Mouse (Mus musculus) Patski (cell line): ENCODE data around the gene Mrps33. TPM values are rescaled to one million over a fixed set of nuclear protein-coding genes. Genes with fewer than 3 reads are reported as not detected.

Experiments used
- ATAC-seq: fragments of 100-300 bp; one replicate; pipeline ENCODE4 v1.8.0; 2021
- CTCF ChIA-PET: fragments of 350-600 bp; sonication (Branson Sonifier 250); formaldehyde crosslinking; loops from one replicate; lab custom pipeline; 2022; ENCODE audit warnings: inconsistent platforms; lab: Charles Lee
- POLR2A ChIA-PET: fragments of 350-600 bp; sonication (Branson Sonifier 250); formaldehyde crosslinking; loops from one replicate; lab custom pipeline; 2022; ENCODE audit warnings: antibody characterized with exemption, inconsistent platforms; lab: Charles Lee
- DNase-seq: peaks from one replicate; pipeline ENCODE4 v3.0.0-alpha.2; 2011; ENCODE audit warnings: low read depth, low spot score
- H3K27me3 ChIP-seq: fragments of 371-371 bp; one replicate; pipeline ENCODE4 v1.5.1; 2021
- CTCF ChIP-seq: fragments of 100-300 bp; IDR thresholded peaks from one replicate; pipeline ENCODE4 v1.5.1; 2021
- in situ Hi-C: fragments of 300-500 bp; cut with MboI; formaldehyde crosslinking; loops from 3 replicates; pipeline ENCODE4 v1.11.1; 2018; ENCODE audit warnings: low pct_unique_long_range_greater_than_20kb, mixed read lengths
- polyA plus RNA-seq: library from polyadenylated mRNA; unstranded; gene quantifications from one replicate; pipeline ENCODE4 v1.2.3, GENCODE M21; 2021

Gene Mrps33
- polyA plus RNA-seq, 1 experiment from 2014 or later: 69.3 TPM

DNA sequence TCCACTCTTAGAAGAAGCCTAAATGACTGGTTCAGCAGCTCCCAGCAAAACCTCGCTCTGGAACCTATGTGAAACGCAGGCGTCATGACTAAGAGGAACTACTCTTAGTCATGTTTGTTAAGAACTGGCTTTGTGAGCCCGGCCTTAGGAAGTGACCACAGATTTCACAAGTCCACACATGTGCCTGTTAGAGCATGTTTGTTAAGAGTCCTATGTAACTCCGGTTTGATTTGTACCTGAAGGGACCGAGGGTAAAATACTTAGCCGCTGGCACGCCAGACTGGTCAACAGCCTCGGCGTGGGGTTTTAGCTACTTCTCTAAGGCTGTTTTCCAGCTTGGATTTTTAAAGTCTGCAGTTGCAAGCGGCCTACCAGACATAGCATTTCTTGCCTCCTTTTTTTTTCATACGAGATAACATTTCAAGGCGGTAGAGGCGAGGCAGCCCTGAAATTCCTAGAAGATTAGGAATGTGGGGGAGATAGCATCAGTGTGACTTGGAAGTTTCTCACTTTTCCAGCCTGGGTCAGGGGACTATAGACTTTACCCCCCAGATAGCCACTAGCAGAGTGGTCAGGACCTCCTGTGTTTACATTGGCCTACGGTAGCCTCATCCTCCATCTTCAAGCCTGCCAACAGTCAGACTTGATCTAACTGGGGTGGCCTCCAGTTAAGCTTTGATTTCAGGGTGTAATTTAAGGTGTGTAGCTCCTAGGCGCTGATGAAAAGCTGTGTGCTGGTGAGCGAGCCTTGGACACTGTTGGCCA lies 28.8 kb downstream of the Mrps33 start:
- ChIA-PET CTCF (interaction anchor here (1.0 to 1.6 kb wide), 9 partner anchors 10 to 176 kb away, joined by 3 to 5 read pairs (median 3); partner anchors contain the start of gene Braf), POLR2A (interaction anchor here (0.6 to 1.5 kb wide), 4 partner anchors 10 to 537 kb away, joined by 3 to 10 read pairs (median 3); no protein-coding TSS in a partner anchor)
- peaks cover 3% of the 10 kb centered on the region for H3K27me3 ChIP-seq
- TF ChIP-seq CTCF: no peak
- in situ Hi-C loops: loop anchor here (10.0 to 25.0 kb wide), 2 partner anchors 170 to 307 kb away; no protein-coding TSS in a partner anchor
- no peak for DNase-seq
- ATAC-seq: no peak

DNA sequence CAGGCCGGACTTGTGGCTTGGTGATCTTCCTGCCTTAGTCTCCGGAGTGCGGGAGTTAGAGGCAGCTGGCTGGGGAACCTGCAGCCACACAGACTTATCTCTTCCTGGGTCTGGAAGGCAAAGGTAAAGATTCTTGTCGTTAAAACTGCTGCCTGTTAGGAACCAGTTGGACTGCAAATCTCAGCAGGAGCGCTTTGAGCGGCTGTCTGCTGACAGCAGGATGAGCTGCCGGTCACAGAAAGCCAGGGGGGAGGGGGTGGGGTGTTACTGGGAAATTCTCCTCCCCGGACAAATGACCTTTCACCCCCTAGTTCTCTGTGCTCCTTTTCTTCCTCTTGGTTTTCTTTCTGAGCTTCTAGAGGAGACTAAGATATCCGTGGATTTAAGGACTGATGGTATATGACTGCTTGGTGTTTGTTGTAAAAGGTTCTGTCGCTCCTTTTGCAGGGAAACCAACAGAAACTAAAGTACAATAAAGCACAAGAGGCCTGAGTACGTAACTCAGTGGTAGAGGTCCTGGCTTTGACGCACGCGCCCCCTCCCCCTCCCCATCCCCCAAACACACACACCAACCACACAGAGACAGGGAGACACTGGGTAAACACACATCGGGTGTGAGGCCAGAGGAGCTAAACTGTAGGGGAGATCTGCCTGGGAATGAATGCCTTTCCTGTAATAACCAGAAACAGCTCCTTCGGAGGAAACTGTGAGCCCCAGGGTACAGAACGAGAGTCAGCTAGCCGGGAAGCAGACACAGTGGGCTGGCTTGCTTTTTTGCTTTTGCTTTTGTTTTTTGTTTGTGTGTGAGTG lies 29.7 kb downstream of the Mrps33 start:
- ATAC-seq (no peak), DNase-seq (no peak)
- no peak for TF ChIP-seq CTCF
- in situ Hi-C loops: loop anchor here (10.0 to 25.0 kb wide), 2 partner anchors 169 to 306 kb away; no protein-coding TSS in a partner anchor
- POLR2A ChIA-PET: interaction anchor here (1.5 kb wide), 1 partner anchor 189 kb away, joined by 3 read pairs; no protein-coding TSS in a partner anchor
- CTCF ChIA-PET: interaction anchor here (0.8 to 1.6 kb wide), 5 partner anchors 9 to 182 kb away, joined by 3 to 4 read pairs (median 3); no protein-coding TSS in a partner anchor
- no peaks in the 10 kb centered on the region for H3K27me3 ChIP-seq

GRCm38 (mm10) chr6:39778506-39778905 lies 32.3 kb downstream of the Mrps33 start:
- ChIA-PET POLR2A (no interaction called here), CTCF (interaction anchor here (1.1 kb wide), 1 partner anchor 9 kb away, joined by 3 read pairs; no protein-coding TSS in a partner anchor)
- H3K27me3 ChIP-seq: no peaks in the 10 kb centered on the region
- no peak for TF ChIP-seq CTCF
- no peak for ATAC-seq
- no peak for DNase-seq
- in situ Hi-C loops: loop anchor here (25.0 kb wide), 1 partner anchor 166 kb away; no protein-coding TSS in a partner anchor

- DNase-seq (no peak), ATAC-seq (no peak)
- ChIA-PET POLR2A (interaction anchor here (0.6 kb wide), 1 partner anchor 98 kb away, joined by 3 read pairs; no protein-coding TSS in a partner anchor), CTCF (no interaction called here)
- in situ Hi-C loops: loop anchor here (25.0 kb wide), 1 partner anchor 164 kb away; no protein-coding TSS in a partner anchor
- no peak for TF ChIP-seq CTCF
- no peaks in the 10 kb centered on the region for H3K27me3 ChIP-seq
Measured at GRCm38 (mm10) chr6:39776275-39776674, 34.5 kb downstream of the Mrps33 start.

DNA sequence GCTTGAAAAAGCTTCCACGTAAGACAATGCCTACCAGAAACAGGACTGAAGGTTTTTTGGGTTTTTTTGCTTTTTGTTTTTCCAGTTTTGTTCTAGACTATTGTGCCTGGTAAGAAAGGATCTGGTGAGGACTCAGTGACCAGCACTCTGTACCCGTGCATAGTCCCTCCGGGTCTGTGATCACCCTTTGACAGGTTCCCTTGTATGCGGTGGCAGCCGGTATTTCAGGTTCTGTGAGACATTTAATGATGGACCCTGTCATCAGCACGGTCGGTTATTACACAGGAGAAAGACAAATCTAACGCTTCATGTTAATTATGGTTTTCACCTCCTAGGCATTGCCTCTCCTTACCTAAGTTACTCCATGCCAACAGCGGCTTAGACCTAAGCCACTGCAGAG lies 35.8 kb downstream of the Mrps33 start:
- CTCF ChIA-PET: no interaction called here
- ATAC-seq: no peak
- H3K27me3 ChIP-seq: no peaks in the 10 kb centered on the region
- no peak for TF ChIP-seq CTCF
- in situ Hi-C loops: loop anchor here (25.0 kb wide), 1 partner anchor 163 kb away; no protein-coding TSS in a partner anchor
- DNase-seq: no peak
- POLR2A ChIA-PET: no interaction called here

GRCm38 (mm10) chr6:39757229-39757628 lies 53.6 kb downstream of the Mrps33 start:
- DNase-seq (no peak), ATAC-seq (no peak)
- ChIA-PET POLR2A (interaction anchor here (0.6 to 0.7 kb wide), 2 partner anchors 39 to 46 kb away, joined by 4 to 6 read pairs; no protein-coding TSS in a partner anchor), CTCF (no interaction called here)
- in situ Hi-C loops: no loop called here
- no peak for TF ChIP-seq CTCF
- H3K27me3 ChIP-seq: peaks cover 4% of the 10 kb centered on the region

Other genes starting within 250 kb of the Mrps33 start
- gene Adck2, start 237.1 kb downstream of the Mrps33 start, polyA plus RNA-seq: 19.6 TPM
- 2.2 TPM for gene Gm42420, start 225.2 kb downstream of the Mrps33 start, polyA plus RNA-seq
- 219 TPM for gene Ndufb2, start 218.4 kb downstream of the Mrps33 start, polyA plus RNA-seq
- gene Braf, start 85.5 kb downstream of the Mrps33 start, polyA plus RNA-seq: 13.2 TPM
- gene Tmem178b, start 62.3 kb upstream of the Mrps33 start, polyA plus RNA-seq: not detected